ENCODE assay signal across 15 mouse cellular contexts in genomic region chr1:185448936-185449335, GRCm38 (mm10). TPM values are rescaled to one million over a fixed set of nuclear protein-coding genes. Genes with fewer than 3 reads are reported as not detected.
"Had no signal": no experiment of that assay in that cellular context is flagged by ENCODE, and none has a peak within 500 bp of the region (broad histone marks: within the 10 kb centered on the region; RNA-seq: fewer than 3 reads in every experiment).

No protein-coding gene starts in this region.

- DNase-seq: kidney, adult 11 months; kidney, postnatal 14 days; left cerebral cortex, postnatal 4 days; lung, postnatal 14 days; right cerebral cortex, postnatal 14 days; thymus, adult 18-20 months; thymus, postnatal 14 days had no signal

- ATAC-seq: hindbrain, postnatal 0 days; midbrain, embryonic 16.5 days had no signal

- H3K4me2 ChIP-seq: limb, embryonic 13.5 days; lung, embryonic 15.5 days; midbrain, embryonic 12.5 days had no signal

- H3K27ac ChIP-seq: hindbrain, postnatal 0 days; limb, embryonic 13.5 days; lung, embryonic 15.5 days; macrophage; midbrain, embryonic 12.5 days had no signal

- H3K36me3 ChIP-seq: limb, embryonic 13.5 days; lung, embryonic 15.5 days; midbrain, embryonic 12.5 days had no signal

- H3K4me3 ChIP-seq: limb, embryonic 13.5 days; lung, embryonic 15.5 days; midbrain, embryonic 12.5 days had no signal

- H3K9ac ChIP-seq: limb, embryonic 13.5 days; liver, embryonic 14.5 days; lung, embryonic 15.5 days; midbrain, embryonic 12.5 days had no signal

- H3K9me3 ChIP-seq: limb, embryonic 13.5 days; lung, embryonic 15.5 days; midbrain, embryonic 12.5 days had no signal

- H3K4me1 ChIP-seq: limb, embryonic 13.5 days; lung, embryonic 15.5 days; midbrain, embryonic 12.5 days had no signal

RNA-seq across cellular contexts. Expression of gene Slc30a10, which starts 5.7 kb away (rescaled TPM):
- polyA plus RNA-seq: lung, embryonic 15.5 days; macrophage; urinary bladder, adult 2 months had no signal
